Mouse (Mus musculus) lung, adult 2 months (tissue): ENCODE results near the gene Opcml. TPM values are rescaled to one million over a fixed set of nuclear protein-coding genes. Genes with fewer than 3 reads are reported as not detected.

Experiments
- DNase-seq: peaks from one replicate; pipeline ENCODE4 v3.0.0; 2022
- H3K4me1 ChIP-seq: fragments of 200-500 bp; 2 replicates; pipeline ENCODE4 v1.6.1; 2011; ENCODE audit warnings: low read length; ENCODE audit not compliant: control insufficient read depth, insufficient read depth
- H3K4me3 ChIP-seq: fragments of 200-500 bp; replicated peaks from 2 replicates; pipeline ENCODE3; 2011; ENCODE audit warnings: low read depth, mild to moderate bottlenecking, control low read depth, low read length; ENCODE audit errors: extremely low read depth
- CTCF ChIP-seq: fragments of 200-500 bp; IDR thresholded peaks from 2 replicates; pipeline ENCODE4 v1.5.1; 2011; ENCODE audit warnings: mild to moderate bottlenecking, low read length, control low read depth; ENCODE audit not compliant: insufficient read depth
- POLR2A ChIP-seq: fragments of 200-500 bp; IDR thresholded peaks from 2 replicates; pipeline ENCODE4 v1.6.1; 2011; ENCODE audit warnings: low read depth, mild to moderate bottlenecking, control low read depth, low read length, borderline replicate concordance; ENCODE audit errors: extremely low read depth
- WGBS: fragments of 180-500 bp; shearing (Covaris S2); methylation state at CpG from one replicate; pipeline ENCODE4 v1.1.7; 2018; 5-methylcytosine and 5-hydroxymethylcytosine counted together
- polyA plus RNA-seq: library from polyadenylated mRNA; depleted of rRNA; stranded (reverse); fragments of >200 nt; gene quantifications from 2 replicates; pipeline ENCODE4 v1.2.3, GENCODE M21; 2012

Opcml gene
- polyA plus RNA-seq, 1 experiment = 0.26 TPM

GRCm38 (mm10) chr9:28822466-28822865, 1031.9 kb downstream of the Opcml start:
- Histone ChIP-seq H3K4me3 (no peak overlapping the region), H3K4me1 (no peaks in the 10 kb centered on the region)
- 66% methylated on average over 5 of the region's 5 CpGs for WGBS
- DNase-seq = no peak
- no peak for TF ChIP-seq POLR2A
- no peak for TF ChIP-seq CTCF

GRCm38 (mm10) chr9:28825821-28826220, 1035.2 kb downstream of the Opcml start:
- DNase-seq = no peak
- 83% methylated on average over 2 of the region's 2 CpGs for WGBS
- H3K4me3 ChIP-seq = no peak overlapping the region
- TF ChIP-seq CTCF = no peak
- no peak for TF ChIP-seq POLR2A
- no peaks in the 10 kb centered on the region for H3K4me1 ChIP-seq

- no peak for DNase-seq
- WGBS = 56% methylated on average over 2 of the region's 2 CpGs
- no peak for TF ChIP-seq CTCF
- TF ChIP-seq POLR2A = no peak
- H3K4me1 ChIP-seq = no peaks in the 10 kb centered on the region
- no peak overlapping the region for H3K4me3 ChIP-seq
These were observed 1055.5 kb downstream of the Opcml start for GRCm38 (mm10) chr9:28845961-28846570.

GRCm38 (mm10) chr9:28855826-28856225, 1065.3 kb downstream of the Opcml start:
- 64% methylated on average over 7 of the region's 7 CpGs for WGBS
- DNase-seq = no peak
- H3K4me3 ChIP-seq = no peak overlapping the region
- no peaks in the 10 kb centered on the region for H3K4me1 ChIP-seq
- TF ChIP-seq POLR2A (no peak), CTCF (no peak)

- no peak for TF ChIP-seq CTCF
- TF ChIP-seq POLR2A = no peak
- Histone ChIP-seq H3K4me3 (no peak overlapping the region), H3K4me1 (no peaks in the 10 kb centered on the region)
- no peak for DNase-seq
- 70% methylated on average over 4 of the region's 4 CpGs for WGBS
These were observed 1071.4 kb downstream of the Opcml start for GRCm38 (mm10) chr9:28861983-28862382.

GRCm38 (mm10) chr9:28867256-28867655, 1076.7 kb downstream of the Opcml start:
- no peak overlapping the region for H3K4me3 ChIP-seq
- 78% methylated on average over 3 of the region's 3 CpGs for WGBS

GRCm38 (mm10) chr9:28870478-28870877, 1079.9 kb downstream of the Opcml start:
- DNase-seq = no peak
- Histone ChIP-seq H3K4me3 (no peak overlapping the region), H3K4me1 (no peaks in the 10 kb centered on the region)
- TF ChIP-seq POLR2A = no peak
- TF ChIP-seq CTCF = no peak
- WGBS = 69% methylated on average over 1 of the region's 1 CpGs

More at GRCm38 (mm10) chr9:28867256-28867655, 1076.7 kb downstream of the Opcml start:
- no peak for DNase-seq
- no peak for TF ChIP-seq CTCF
- TF ChIP-seq POLR2A = no peak
- no peaks in the 10 kb centered on the region for H3K4me1 ChIP-seq

- 66% methylated on average over 1 of the region's 1 CpGs for WGBS
- TF ChIP-seq POLR2A = no peak
- Histone ChIP-seq H3K4me1 (no peaks in the 10 kb centered on the region), H3K4me3 (no peak overlapping the region)
- no peak for DNase-seq
These were observed 1092.0 kb downstream of the Opcml start for GRCm38 (mm10) chr9:28882566-28882965.

GRCm38 (mm10) chr9:28891611-28892010, 1101.0 kb downstream of the Opcml start:
- Histone ChIP-seq H3K4me1 (no peaks in the 10 kb centered on the region), H3K4me3 (no peak overlapping the region)
- no peak for DNase-seq
- WGBS = 71% methylated on average over 8 of the region's 8 CpGs
- no peak for TF ChIP-seq CTCF
- TF ChIP-seq POLR2A = no peak

- Histone ChIP-seq H3K4me1 (no peaks in the 10 kb centered on the region), H3K4me3 (no peak overlapping the region)
- DNase-seq = no peak
- no peak for TF ChIP-seq CTCF
- TF ChIP-seq POLR2A = no peak
- WGBS = 85% methylated on average over 1 of the region's 1 CpGs
These were observed 1112.7 kb downstream of the Opcml start for GRCm38 (mm10) chr9:28903291-28903690.
